Mouse (Mus musculus) olfactory bulb, adult 2 months (tissue): Measurements from ENCODE around the gene Ccpg1. TPM values are rescaled to one million over a fixed set of nuclear protein-coding genes. Genes with fewer than 3 reads are reported as not detected.
A peak's percentile ranks its signal among the peaks of the same experiment; 100 is the strongest.

Source experiments
- H3K27ac ChIP-seq: fragments of 200-500 bp; 2 replicates; pipeline ENCODE4 v1.5.1; 2012; ENCODE audit warnings: low read depth, low read length; ENCODE audit not compliant: insufficient read depth
- H3K4me1 ChIP-seq: fragments of 200-500 bp; 2 replicates; pipeline ENCODE4 v1.6.1; 2012; ENCODE audit warnings: low read length; ENCODE audit not compliant: control insufficient read depth, insufficient read depth
- H3K4me3 ChIP-seq: fragments of 200-500 bp; 2 replicates; pipeline ENCODE4 v1.5.1; 2012; ENCODE audit warnings: mild to moderate bottlenecking, low read depth, low read length, moderate library complexity; ENCODE audit not compliant: insufficient read depth
- CTCF ChIP-seq: fragments of 200-500 bp; IDR thresholded peaks from 2 replicates; pipeline ENCODE4 v1.5.1; 2012; ENCODE audit warnings: low read depth, mild to moderate bottlenecking, low read length, moderate library complexity; ENCODE audit not compliant: insufficient read depth
- POLR2A ChIP-seq: fragments of 200-500 bp; IDR thresholded peaks from 2 replicates; pipeline ENCODE4 v1.6.1; 2012; ENCODE audit warnings: mild to moderate bottlenecking, low read depth, low read length, moderate library complexity; ENCODE audit not compliant: insufficient read depth
- WGBS: fragments of 180-500 bp; shearing (Covaris S2); methylation state at CpG from one replicate; pipeline ENCODE4 v1.1.7; 2018; 5-methylcytosine and 5-hydroxymethylcytosine counted together
- polyA plus RNA-seq: library from polyadenylated mRNA; stranded (reverse); fragments of >200 nt; gene quantifications from 2 replicates; pipeline ENCODE4 v1.2.4, GENCODE M21; 2012; ENCODE audit warnings: low replicate concordance; ENCODE audit not compliant: missing spikeins, insufficient read depth, insufficient read length

Gene Ccpg1
- polyA plus RNA-seq, 1 experiment = not detected

DNA sequence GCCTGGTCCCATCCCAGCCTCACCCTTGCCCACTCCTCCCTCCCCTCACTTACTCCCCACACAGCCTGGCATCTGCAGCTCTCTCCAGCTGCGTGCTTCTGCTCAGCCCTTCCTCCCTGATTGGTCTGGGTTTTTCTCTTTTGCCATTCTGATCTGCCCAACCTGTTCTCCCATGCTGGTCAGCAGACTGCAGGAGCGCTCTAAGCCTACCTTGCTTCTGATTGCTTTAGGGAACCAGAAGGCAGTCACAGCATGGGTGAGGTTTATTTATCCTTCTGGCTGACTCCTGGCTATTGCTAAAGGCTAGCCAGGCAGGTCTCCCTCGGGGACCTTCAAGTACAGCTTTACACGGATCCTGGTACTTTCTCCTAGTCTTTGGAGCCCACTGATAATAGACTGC, 46.2 kb downstream of the Ccpg1 start:
- Histone ChIP-seq H3K27ac (no peak overlapping the region), H3K4me1 (peaks cover under 1% of the 10 kb centered on the region; the same call in 1 of the 2 replicates), H3K4me3 (no peak overlapping the region)
- TF ChIP-seq CTCF = no peak
- TF ChIP-seq POLR2A = no peak
- WGBS = 77% methylated on average over 4 of the region's 4 CpGs

DNA sequence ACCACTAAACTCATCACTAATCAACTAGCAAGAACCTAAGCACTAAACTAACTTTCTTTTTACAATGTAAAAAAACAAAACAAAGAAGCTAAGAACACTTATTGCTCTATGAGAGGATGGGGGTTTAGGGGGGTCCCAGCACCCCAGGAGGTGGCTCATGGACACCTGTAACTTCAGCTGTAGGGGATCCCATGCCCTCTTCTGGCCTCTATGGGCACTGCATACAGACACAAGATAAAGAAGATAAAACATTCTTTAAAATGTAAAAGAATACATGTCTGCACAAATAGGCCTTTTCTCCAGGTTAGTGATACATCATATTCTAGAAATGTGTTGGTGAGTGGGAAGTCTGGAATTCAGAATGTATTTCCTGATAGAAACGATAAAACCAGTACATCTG, 48.2 kb downstream of the Ccpg1 start:
- Histone ChIP-seq H3K4me1 (no peaks in the 10 kb centered on the region; the same call in 1 of the 2 replicates), H3K27ac (no peak overlapping the region), H3K4me3 (no peak overlapping the region)
- WGBS = 93% methylated on average over 1 of the region's 1 CpGs
- TF ChIP-seq CTCF (no peak), POLR2A (no peak)

DNA sequence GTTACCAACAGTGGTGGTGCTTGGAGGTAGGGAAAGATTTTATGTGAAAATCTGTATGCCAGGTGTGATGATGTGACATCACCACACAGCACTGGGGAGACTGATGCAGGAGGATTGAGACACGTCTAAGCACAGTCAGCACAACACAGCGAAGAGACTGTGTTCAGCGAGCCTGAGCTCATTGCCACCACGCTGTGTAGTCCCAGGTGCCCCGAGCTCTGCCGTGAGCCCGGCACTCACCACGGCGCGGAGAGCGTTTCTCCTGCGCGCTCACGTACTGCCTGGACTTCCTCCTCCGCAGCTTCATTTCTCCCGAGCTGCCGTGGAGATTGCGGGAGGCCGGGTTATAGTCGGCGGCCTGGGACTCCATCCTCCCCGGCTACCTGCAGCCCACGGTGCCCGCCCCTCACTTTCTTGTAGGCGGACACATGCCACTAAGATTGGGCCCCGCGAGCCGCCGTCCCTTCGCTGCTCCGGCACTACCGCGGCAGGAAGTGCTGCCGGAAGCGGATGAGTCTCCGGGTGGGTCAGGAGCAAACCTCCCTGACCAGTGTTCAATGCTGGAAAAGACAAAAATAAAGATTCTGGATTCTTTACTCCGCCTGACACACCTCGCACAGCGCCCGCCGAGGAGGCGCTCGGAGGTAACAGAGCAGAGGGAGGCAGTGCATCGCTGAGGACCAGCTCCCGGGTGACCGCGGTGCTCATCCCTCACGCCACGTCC, 54.2 kb downstream of the Ccpg1 start:
- under 1% methylated on average over 49 of the region's 49 CpGs for WGBS
- Histone ChIP-seq H3K4me1 (peaks cover 4% of the 10 kb centered on the region), H3K4me3 (peak overlapping the region; percentile 91), H3K27ac (peak overlapping the region; percentile 70)
- TF ChIP-seq CTCF (no peak), POLR2A (no peak; the same call in 1 of the 2 replicates)

DNA sequence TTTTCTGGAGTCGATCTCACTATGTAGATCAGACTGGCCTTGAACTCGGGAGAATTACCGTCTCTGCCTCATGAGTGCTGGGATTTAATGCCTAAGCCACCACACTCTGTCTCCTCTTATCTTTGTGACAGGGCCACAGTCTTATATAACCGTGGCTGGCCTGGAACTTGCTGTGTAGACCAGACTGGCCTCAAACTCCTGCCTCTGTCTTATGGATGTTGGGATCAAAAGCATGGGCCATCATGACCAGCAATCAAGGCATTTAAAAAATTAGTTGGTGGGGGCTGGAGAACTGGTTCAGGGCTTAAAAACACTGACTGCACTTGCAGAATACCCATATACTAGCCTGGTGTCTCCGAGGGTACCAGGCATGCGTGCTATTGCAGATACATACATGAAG, 54.9 kb downstream of the Ccpg1 start, which contains the start of gene Pigb:
TSS of gene Pigb (minus strand) at position 299 of the 400 bp plus-strand sequence.
- TF ChIP-seq CTCF (no peak), POLR2A (no peak)

DNA sequence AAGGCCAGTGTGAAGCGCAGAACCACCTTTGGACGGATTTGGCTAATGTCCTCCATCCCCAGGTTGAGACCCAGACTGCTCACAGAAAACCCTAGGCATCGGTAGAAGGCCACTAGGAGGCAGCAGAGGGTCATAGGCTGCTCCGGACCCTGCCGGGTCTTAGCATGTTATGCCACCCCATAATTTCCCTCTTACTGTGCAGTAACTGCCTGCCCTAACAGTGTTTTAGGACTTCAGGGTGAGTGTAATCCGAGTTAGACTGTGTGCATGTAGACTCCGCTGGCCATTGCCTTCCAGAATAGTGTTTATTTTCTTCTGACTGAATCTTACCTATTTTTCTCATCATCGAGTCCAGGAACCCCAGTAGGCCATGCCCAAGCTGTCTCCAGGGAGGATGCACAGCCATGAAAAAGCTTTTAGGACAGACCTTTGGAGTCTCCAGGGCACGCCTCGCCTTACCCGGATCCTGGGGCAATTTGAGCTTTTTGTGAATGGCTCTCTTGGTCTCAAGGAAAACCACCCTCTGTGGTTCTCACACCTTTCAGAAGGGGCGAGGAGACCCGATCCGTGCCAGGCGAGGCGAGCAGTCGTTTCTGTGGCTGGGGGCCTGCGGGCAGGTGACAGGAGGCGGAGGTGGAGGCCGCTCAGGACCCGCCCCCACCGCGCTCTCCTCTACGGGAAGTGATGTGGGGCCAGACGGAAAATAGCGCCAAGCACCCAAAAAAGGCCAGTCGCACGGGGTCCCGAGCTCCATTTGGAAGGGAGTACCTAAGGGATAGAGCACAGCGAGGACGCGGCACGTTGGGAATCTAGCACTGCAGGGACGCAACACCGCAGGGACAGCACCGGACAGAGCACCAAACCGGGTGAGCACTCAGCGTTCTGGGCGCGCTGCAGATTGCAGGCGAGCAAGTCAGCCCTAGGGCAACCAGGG, 59.2 kb downstream of the Ccpg1 start, which contains the start of gene Rab27a:
TSS of gene Rab27a (plus strand) at position 709 of the 934 bp plus-strand sequence.
- WGBS = 1% methylated on average over 41 of the region's 41 CpGs
- H3K4me3 ChIP-seq = peak within 1 kb of the TSS; percentile 58
- TF ChIP-seq POLR2A = no peak
- TF ChIP-seq CTCF = peak; percentile 65
- no peak within 1 kb of the TSS for H3K27ac ChIP-seq
- H3K4me1 ChIP-seq = peaks cover 9% of the 10 kb centered on the region

More for the DNA sequence above, 54.9 kb downstream of the Ccpg1 start, which contains the start of gene Pigb:
- peak within 1 kb of the TSS; percentile 70 for H3K27ac ChIP-seq
- 32% methylated on average over 6 of the region's 6 CpGs for WGBS
- peaks cover 8% of the 10 kb centered on the region for H3K4me1 ChIP-seq
- H3K4me3 ChIP-seq = peak within 1 kb of the TSS; percentile 91

DNA sequence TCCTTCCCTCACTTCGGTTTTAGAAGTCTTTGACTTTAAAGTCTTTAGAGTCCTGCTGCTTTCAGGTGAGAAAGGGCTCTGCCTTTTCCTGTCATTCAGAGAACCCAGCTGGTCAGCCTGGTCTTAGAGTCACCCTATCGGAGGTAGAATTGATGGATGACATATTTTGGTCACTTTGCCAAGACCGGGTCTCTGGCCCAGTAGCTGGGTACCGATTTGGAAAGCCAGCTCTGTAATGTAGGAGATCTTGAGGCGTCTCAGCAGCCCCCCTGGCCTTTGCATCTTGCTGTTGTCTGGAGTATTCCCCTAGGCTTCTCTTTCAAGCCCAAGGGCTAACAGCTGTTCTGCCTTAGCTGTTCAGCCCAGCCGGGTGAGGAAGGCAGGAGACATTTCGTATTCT, 60.0 kb downstream of the Ccpg1 start:
- WGBS = 13% methylated on average over 7 of the region's 7 CpGs
- TF ChIP-seq POLR2A (no peak), CTCF (no peak)
- H3K27ac ChIP-seq = no peak overlapping the region

DNA sequence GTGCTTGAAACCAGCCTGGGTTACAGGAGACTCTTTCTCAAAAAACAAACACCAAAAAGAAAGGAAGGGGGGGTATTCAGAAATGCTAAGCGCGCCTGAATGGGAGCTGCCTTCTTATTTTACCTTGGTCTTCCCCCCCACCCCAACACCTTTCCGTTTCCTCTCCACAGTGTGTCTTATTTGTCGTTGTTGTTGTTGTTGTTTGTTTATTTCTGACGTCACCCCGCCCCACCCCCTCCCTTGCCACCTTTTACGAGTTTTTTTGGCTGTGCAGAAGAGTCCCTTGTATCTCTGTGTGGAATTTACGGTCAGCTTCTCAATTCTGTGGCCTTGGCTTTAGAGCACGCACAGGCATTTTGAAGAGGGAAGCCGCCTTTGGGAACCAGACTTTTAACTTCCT, 60.5 kb downstream of the Ccpg1 start:
- Histone ChIP-seq H3K4me3 (peak overlapping the region; percentile 58; the same call in 1 of the 2 replicates), H3K4me1 (peaks cover 11% of the 10 kb centered on the region), H3K27ac (no peak overlapping the region)
- no peak for TF ChIP-seq CTCF
- TF ChIP-seq POLR2A = no peak
- WGBS = 87% methylated on average over 10 of the region's 10 CpGs

More for the DNA sequence above, 60.0 kb downstream of the Ccpg1 start:
- Histone ChIP-seq H3K4me3 (peak overlapping the region; percentile 58), H3K4me1 (peaks cover 11% of the 10 kb centered on the region)

DNA sequence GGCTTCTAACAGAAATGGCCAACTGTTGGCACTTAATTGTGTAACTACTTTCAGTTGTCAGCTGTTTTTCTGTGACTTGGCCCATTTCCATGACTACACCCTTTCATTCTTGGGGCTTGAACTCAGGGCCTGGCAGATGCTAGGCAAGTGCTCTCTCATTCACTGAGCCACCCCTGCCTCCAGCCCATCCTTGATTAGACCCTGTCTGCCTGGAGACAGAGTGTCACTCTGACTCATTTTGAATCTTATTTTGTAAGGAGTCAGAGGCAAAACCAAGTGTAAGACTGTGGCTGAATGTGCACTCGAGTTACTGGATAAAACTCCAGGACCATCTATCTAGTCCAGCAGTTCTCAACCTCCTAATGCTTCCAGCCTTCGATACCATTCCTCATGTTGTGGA, 62.7 kb downstream of the Ccpg1 start:
- WGBS = 86% methylated on average over 2 of the region's 2 CpGs
- TF ChIP-seq POLR2A = no peak
- peaks cover 11% of the 10 kb centered on the region for H3K4me1 ChIP-seq

DNA sequence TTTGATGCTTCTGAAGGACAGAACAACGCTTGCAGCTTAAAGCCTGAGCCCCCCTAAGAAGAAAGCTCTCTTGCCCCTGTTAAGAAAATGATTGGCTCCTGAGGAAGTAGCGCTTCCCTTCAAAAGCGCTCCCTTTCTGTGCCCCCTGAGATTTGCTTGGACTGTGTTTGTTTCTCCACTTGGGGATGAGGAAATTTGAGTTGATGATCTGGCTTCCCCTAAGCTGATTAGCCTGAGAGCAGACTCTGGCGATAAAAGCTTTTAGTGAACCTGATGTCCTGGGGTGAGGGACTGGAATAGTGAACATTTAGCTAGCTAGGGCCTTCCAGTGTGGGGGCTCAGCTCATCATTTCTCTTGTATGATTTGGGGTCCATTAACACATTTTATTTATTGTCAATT, 63.7 kb downstream of the Ccpg1 start:
- Histone ChIP-seq H3K4me1 (peaks cover 11% of the 10 kb centered on the region), H3K4me3 (no peak overlapping the region), H3K27ac (no peak overlapping the region)
- 55% methylated on average over 4 of the region's 4 CpGs for WGBS
- TF ChIP-seq CTCF (no peak), POLR2A (no peak)

More for the DNA sequence above, 62.7 kb downstream of the Ccpg1 start:
- Histone ChIP-seq H3K27ac (no peak overlapping the region), H3K4me3 (no peak overlapping the region)
